Mouse (Mus musculus): ENCODE results near the gene Ndufs2.

DNA sequence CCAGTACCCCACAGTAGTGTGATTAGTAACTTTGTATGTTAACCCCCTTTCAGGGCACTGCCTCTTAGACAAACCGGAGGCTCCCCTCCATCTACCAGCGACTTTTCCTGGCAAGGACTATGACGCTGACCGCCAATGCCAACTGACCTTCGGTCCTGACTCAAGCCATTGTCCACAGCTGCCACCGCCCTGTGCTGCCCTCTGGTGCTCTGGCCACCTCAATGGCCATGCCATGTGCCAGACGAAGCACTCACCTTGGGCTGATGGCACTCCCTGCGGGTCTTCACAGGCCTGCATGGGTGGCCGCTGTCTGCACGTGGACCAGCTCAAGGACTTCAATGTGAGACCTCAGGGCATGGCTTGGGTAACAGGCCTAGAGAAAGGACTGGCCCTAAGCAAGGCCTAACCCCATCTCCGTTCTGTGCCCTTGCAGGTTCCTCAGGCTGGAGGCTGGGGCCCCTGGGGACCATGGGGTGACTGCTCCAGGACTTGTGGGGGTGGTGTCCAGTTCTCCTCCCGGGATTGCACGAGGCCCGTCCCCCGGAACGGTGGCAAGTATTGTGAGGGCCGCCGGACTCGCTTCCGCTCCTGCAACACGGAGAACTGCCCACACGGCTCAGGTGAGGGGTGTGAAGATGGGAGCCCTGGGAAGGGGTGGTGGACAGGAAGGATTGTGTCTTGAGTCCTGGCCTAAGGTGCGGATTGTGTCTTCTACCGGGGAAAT, 5.1 kb upstream of the Ndufs2 start:
- TF ChIP-seq MYOG (IDR thresholded peaks at IDR 0.05; ENCODE audit: control insufficient read depth, extremely low read depth, insufficient read length) (no peak), CTCF (IDR thresholded peaks at IDR 0.05; ENCODE audit: control insufficient read depth, insufficient read depth, insufficient read length) (no peak), USF1 (IDR thresholded peaks at IDR 0.05; ENCODE audit: low read depth) (no peak), MAX (IDR thresholded peaks at IDR 0.05) (no peak)

All from C2C12 (cell line).